Mouse (Mus musculus) CH12.LX (cell line): ENCODE measurements around the gene Ier3. TPM values are rescaled to one million over a fixed set of nuclear protein-coding genes. Genes with fewer than 3 reads are reported as not detected.

Experiments used
- DNase-seq: peaks from one replicate; pipeline ENCODE4 v3.0.0-alpha.2; 2013; ENCODE audit errors: extremely low read depth
- H3K27ac ChIP-seq: 2 replicates; pipeline ENCODE4 v1.5.1; 2012; ENCODE audit warnings: low read depth, mild to moderate bottlenecking, control low read depth, moderate library complexity; ENCODE audit not compliant: insufficient read depth
- H3K27me3 ChIP-seq: replicated peaks from 2 replicates; pipeline ENCODE3; 2012; ENCODE audit warnings: inconsistent platforms
- H3K36me3 ChIP-seq, 2 experiments: replicated peaks in 1 of 2; 2 replicates each; pipeline versions ENCODE3 to v1.6.1; 2012; ENCODE audit warnings: inconsistent platforms in 1 of 2, low read length in 1 of 2, mild to moderate bottlenecking in 1 of 2, mixed read lengths in 1 of 2, moderate library complexity in 1 of 2; ENCODE audit not compliant: control insufficient read depth in 1 of 2, insufficient read depth in 1 of 2
- H3K4me1 ChIP-seq, 2 experiments: 2 replicates each; pipeline ENCODE4 v1.6.1; 2012; ENCODE audit warnings: inconsistent platforms in 1 of 2, moderate library complexity in 1 of 2; ENCODE audit not compliant: insufficient read depth in 2 of 2, control insufficient read depth in 1 of 2
- H3K4me2 ChIP-seq: 2 replicates; pipeline ENCODE4 v1.6.1; 2012; ENCODE audit warnings: low read depth, mild to moderate bottlenecking, control low read depth; ENCODE audit not compliant: poor library complexity, insufficient read depth, severe bottlenecking
- H3K4me3 ChIP-seq, 3 experiments: fragments of 150-350 bp in 1 of 3; sonication (generic) in 1 of 3; replicated peaks in 1 of 3; 2 replicates each; pipeline versions ENCODE3 to v1.5.1; 2011 to 2012; ENCODE audit warnings: low read depth in 2 of 3, low read length in 2 of 3, mild to moderate bottlenecking in 2 of 3, moderate library complexity in 2 of 3, control low read depth in 1 of 3, improper control_type of control experiment in 1 of 3, inconsistent platforms in 1 of 3, mixed read lengths in 1 of 3; ENCODE audit not compliant: poor library complexity in 1 of 3
- H3K79me2 ChIP-seq: replicated peaks from 2 replicates; pipeline ENCODE4 v1.6.1; 2012; ENCODE audit warnings: mild to moderate bottlenecking, moderate library complexity; ENCODE audit not compliant: control insufficient read depth, poor library complexity, insufficient read depth, severe bottlenecking; ENCODE audit errors: extremely low read depth
- H3K9ac ChIP-seq: 2 replicates; pipeline ENCODE4 v1.6.1; 2012; ENCODE audit warnings: low read depth, mild to moderate bottlenecking, control low read depth, moderate library complexity; ENCODE audit not compliant: insufficient read depth
- H3K9me3 ChIP-seq: replicated peaks from 2 replicates; pipeline ENCODE3; 2012; ENCODE audit warnings: low read length, inconsistent platforms, mixed read lengths
- BHLHE40 ChIP-seq: IDR thresholded peaks from 2 replicates; pipeline ENCODE4 v1.6.1; 2011; ENCODE audit warnings: mild to moderate bottlenecking, low read depth, low read length, improper control_type of control experiment
- CHD2 ChIP-seq: IDR thresholded peaks from 2 replicates; pipeline ENCODE4 v1.6.1; 2011; ENCODE audit warnings: low read length, improper control_type of control experiment
- E2F4 ChIP-seq: IDR thresholded peaks from 2 replicates; pipeline ENCODE4 v1.6.1; 2011; ENCODE audit warnings: low read depth, low read length, improper control_type of control experiment; ENCODE audit not compliant: insufficient replicate concordance
- ELF1 ChIP-seq: IDR thresholded peaks from 2 replicates; pipeline ENCODE4 v1.6.1; 2014; ENCODE audit warnings: low read depth, mild to moderate bottlenecking, inconsistent platforms, low read length, improper control_type of control experiment
- EP300 ChIP-seq: IDR thresholded peaks from 2 replicates; pipeline ENCODE4 v1.6.1; 2011; ENCODE audit warnings: low read length, improper control_type of control experiment
- ETS1 ChIP-seq: conservative IDR thresholded peaks from 2 replicates; pipeline ENCODE4 v1.6.1; 2012; ENCODE audit warnings: low read depth, mild to moderate bottlenecking, inconsistent platforms, low read length, improper control_type of control experiment, moderate library complexity
- GABPA ChIP-seq: IDR thresholded peaks from 2 replicates; pipeline ENCODE4 v1.6.1; 2012; ENCODE audit warnings: low read depth, low read length, improper control_type of control experiment, inconsistent platforms; ENCODE audit not compliant: insufficient replicate concordance
- HCFC1 ChIP-seq: IDR thresholded peaks from 2 replicates; pipeline ENCODE4 v1.6.1; 2012; ENCODE audit warnings: low read depth, mild to moderate bottlenecking, inconsistent platforms, low read length, improper control_type of control experiment
- IRF4 ChIP-seq: IDR thresholded peaks from 2 replicates; pipeline ENCODE4 v1.6.1; 2014; ENCODE audit warnings: low read depth, mild to moderate bottlenecking, inconsistent platforms, low read length, improper control_type of control experiment
- JUN ChIP-seq: IDR thresholded peaks from 2 replicates; pipeline ENCODE4 v1.6.1; 2011; ENCODE audit warnings: low read depth, mild to moderate bottlenecking, low read length, improper control_type of control experiment, moderate library complexity; ENCODE audit not compliant: insufficient read depth
- KAT2A ChIP-seq: IDR thresholded peaks from 2 replicates; pipeline ENCODE4 v1.6.1; 2012; ENCODE audit warnings: low read length, improper control_type of control experiment, inconsistent platforms; ENCODE audit not compliant: insufficient replicate concordance
- MAFK ChIP-seq: IDR thresholded peaks from 2 replicates; pipeline ENCODE4 v1.6.1; 2011; ENCODE audit warnings: low read length, improper control_type of control experiment; ENCODE audit not compliant: insufficient replicate concordance
- MAX ChIP-seq: IDR thresholded peaks from 2 replicates; pipeline ENCODE4 v1.6.1; 2011; ENCODE audit warnings: low read length, improper control_type of control experiment
- MAZ ChIP-seq: IDR thresholded peaks from 2 replicates; pipeline ENCODE4 v1.6.1; 2012; ENCODE audit warnings: low read depth, mild to moderate bottlenecking, inconsistent platforms, low read length, improper control_type of control experiment, moderate library complexity
- MEF2A ChIP-seq: IDR thresholded peaks from 2 replicates; pipeline ENCODE4 v1.6.1; 2014; ENCODE audit warnings: low read depth, mild to moderate bottlenecking, inconsistent platforms, low read length, improper control_type of control experiment, borderline replicate concordance
- MXI1 ChIP-seq: IDR thresholded peaks from 2 replicates; pipeline ENCODE4 v1.6.1; 2011; ENCODE audit warnings: mild to moderate bottlenecking, low read depth, low read length, improper control_type of control experiment
- MYC ChIP-seq: IDR thresholded peaks from 2 replicates; pipeline ENCODE4 v1.6.1; 2011; ENCODE audit warnings: low read depth, mild to moderate bottlenecking, improper control_type of control experiment, low read length
- NRF1 ChIP-seq: IDR thresholded peaks from 2 replicates; pipeline ENCODE4 v1.6.1; 2014; ENCODE audit warnings: low read depth, mild to moderate bottlenecking, inconsistent platforms, low read length, improper control_type of control experiment, moderate library complexity
- POLR2A ChIP-seq: IDR thresholded peaks from 2 replicates; pipeline ENCODE4 v1.6.1; 2011; ENCODE audit warnings: low read depth, mild to moderate bottlenecking, improper control_type of control experiment, low read length
- POLR2AphosphoS2 ChIP-seq: IDR thresholded peaks from 2 replicates; pipeline ENCODE4 v1.6.1; 2011; ENCODE audit warnings: low read depth, low read length, improper control_type of control experiment
- RAD21 ChIP-seq: IDR thresholded peaks from 2 replicates; pipeline ENCODE4 v1.6.1; 2011; ENCODE audit warnings: low read depth, mild to moderate bottlenecking, low read length, improper control_type of control experiment, moderate library complexity
- SIN3A ChIP-seq: IDR thresholded peaks from 2 replicates; pipeline ENCODE4 v1.6.1; 2012; ENCODE audit warnings: low read length, improper control_type of control experiment, inconsistent platforms
- SMC3 ChIP-seq: IDR thresholded peaks from 2 replicates; pipeline ENCODE4 v1.6.1; 2011; ENCODE audit warnings: low read depth, low read length, improper control_type of control experiment
- TBP ChIP-seq: conservative IDR thresholded peaks from 2 replicates; pipeline ENCODE4 v1.6.1; 2011; ENCODE audit warnings: low read depth, low read length, improper control_type of control experiment
- TCF12 ChIP-seq: IDR thresholded peaks from 2 replicates; pipeline ENCODE4 v1.6.1; 2014; ENCODE audit warnings: low read depth, mild to moderate bottlenecking, inconsistent platforms, low read length, improper control_type of control experiment
- USF1 ChIP-seq: IDR thresholded peaks from 2 replicates; pipeline ENCODE4 v1.6.1; 2014; ENCODE audit warnings: low read depth, mild to moderate bottlenecking, inconsistent platforms, low read length, improper control_type of control experiment
- USF2 ChIP-seq: conservative IDR thresholded peaks from 2 replicates; pipeline ENCODE4 v1.6.1; 2011; ENCODE audit warnings: low read depth, low read length, improper control_type of control experiment
- ZKSCAN1 ChIP-seq: IDR thresholded peaks from 2 replicates; pipeline ENCODE4 v1.6.1; 2012; ENCODE audit warnings: low read depth, inconsistent platforms, low read length, improper control_type of control experiment, borderline replicate concordance
- ZMIZ1 ChIP-seq: IDR thresholded peaks from 2 replicates; pipeline ENCODE4 v1.6.1; 2012; ENCODE audit warnings: low read depth, mild to moderate bottlenecking, inconsistent platforms, low read length, improper control_type of control experiment
- ZNF384 ChIP-seq: IDR thresholded peaks from 2 replicates; pipeline ENCODE4 v1.6.1; 2012; ENCODE audit warnings: low read depth, low read length, improper control_type of control experiment, inconsistent platforms
- dilution Hi-C: fragments of 300-500 bp; cut with MboI; formaldehyde crosslinking; loops from 2 replicates; pipeline ENCODE4 v1.14.3; 2020; ENCODE audit warnings: low sequenced_read_pairs; ENCODE audit not compliant: extremely low pct_unique_long_range_greater_than_20kb, extremely low pct_ligation_motif_present
- in situ Hi-C: fragments of 300-500 bp; cut with MboI; formaldehyde crosslinking; loops from 3 replicates; pipeline ENCODE4 v1.14.3; 2019; ENCODE audit warnings: low sequenced_read_pairs, low pct_ligation_motif_present, low pct_unique_long_range_greater_than_20kb, mixed read lengths
- polyA plus RNA-seq: library from polyadenylated mRNA; unstranded; fragments of >175 nt; gene quantifications from 2 replicates; pipeline ENCODE4 v1.2.1, GENCODE M21; 2012; ENCODE audit warnings: low read depth; ENCODE audit not compliant: insufficient read length
- total RNA-seq, 2 experiments: library from RNA; depleted of rRNA; stranded (reverse); fragments of 300-350 nt in 1 of 2; fragments of >200 nt in 1 of 2; gene quantifications; 2 replicates each; pipeline ENCODE4 v1.2.3; 2012 to 2014

Ier3 gene
- total and polyA plus RNA-seq, 3 experiments, result 12.6 to 27.2 (median 15.0) TPM

DNA sequence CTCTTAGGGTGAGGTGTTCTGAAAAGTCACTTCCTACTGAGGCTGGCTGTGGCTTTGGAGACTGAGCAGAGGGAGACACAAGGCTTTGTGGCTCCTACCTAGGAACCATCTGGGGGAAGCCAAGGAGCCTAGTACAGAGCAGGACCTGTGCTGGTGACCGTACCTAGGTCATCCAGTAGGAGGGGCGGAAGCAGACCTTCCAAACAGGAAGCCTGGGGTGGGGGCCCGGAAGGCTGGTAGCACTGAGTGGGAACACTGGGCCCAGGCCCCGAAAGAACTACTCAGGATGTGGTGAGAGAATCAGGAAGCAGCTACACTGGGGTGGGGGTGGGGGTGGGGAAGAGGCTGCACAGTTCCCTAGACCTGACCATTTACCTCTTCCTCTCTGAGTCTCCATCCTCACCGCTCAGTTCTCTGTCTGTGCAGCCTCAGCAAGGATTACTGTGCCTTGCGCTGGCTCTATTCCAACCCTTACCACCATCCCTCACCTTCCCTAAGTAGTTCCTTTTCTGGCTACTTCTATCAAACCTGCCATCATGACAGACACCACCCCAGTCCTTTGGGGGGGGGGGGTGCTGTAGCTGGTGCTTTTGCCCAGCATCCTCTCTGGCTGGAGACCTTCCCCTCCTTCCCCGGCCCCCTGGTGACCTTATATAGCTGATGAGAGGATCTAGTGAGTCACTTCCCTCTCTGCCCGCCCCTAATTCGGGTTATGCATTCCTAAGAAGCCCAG lies 48.8 kb downstream of the Ier3 start:
- Histone ChIP-seq H3K27ac (peak overlapping the region; percentile 83), H3K4me1 (peaks cover 0 to 29% of the 10 kb centered on the region in 2 experiments; a peak in 2 of 4 replicates), H3K4me3 (peak overlapping the region; percentile 58 to 74 (median 63)), H3K4me2 (peak overlapping the region; percentile 85), H3K27me3 (no peaks in the 10 kb centered on the region), H3K9me3 (peaks cover 4% of the 10 kb centered on the region), H3K9ac (peak overlapping the region; percentile 69), H3K79me2 (peaks cover 51% of the 10 kb centered on the region), H3K36me3 (peaks cover 14 to 35% of the 10 kb centered on the region in 2 experiments)
- in situ Hi-C loops, result loop anchor here (5.0 kb wide), 1 partner anchor 33 kb away; the partner anchor contains the start of gene Tubb5
- dilution Hi-C loops, result no loop called here
- peak; percentile 93 for DNase-seq
- peak; percentile 58; the same call in 1 of the 2 replicates for TF ChIP-seq ETS1
- TF ChIP-seq ZMIZ1, result 0 out of 2 replicates have a peak, but pooled peaks have one; percentile 18
- TF ChIP-seq HCFC1, result peak; percentile 80
- TF ChIP-seq MXI1, result no peak; the same call in none of the 2 replicates
- TF ChIP-seq MYC, result no peak
- no peak for TF ChIP-seq GABPA
- TF ChIP-seq ELF1, result peak; percentile 93
- TF ChIP-seq EP300, result peak; percentile 73
- TF ChIP-seq POLR2AphosphoS2, result no peak
- TF ChIP-seq ZNF384, result no peak
- TF ChIP-seq SIN3A, result peak; percentile 61
- TF ChIP-seq ZKSCAN1, result no peak
- TF ChIP-seq JUN, result no peak
- no peak for TF ChIP-seq USF2
- TF ChIP-seq E2F4, result no peak
- TF ChIP-seq KAT2A, result 0 out of 2 replicates have a peak, but pooled peaks have one; percentile 48
- 0 out of 2 replicates have a peak, but pooled peaks have one; percentile 49 for TF ChIP-seq MEF2A
- TF ChIP-seq POLR2A, result peak; percentile 52
- no peak for TF ChIP-seq MAFK
- no peak; the same call in 1 of the 2 replicates for TF ChIP-seq RAD21
- TF ChIP-seq USF1, result no peak
- peak; percentile 55; the same call in 1 of the 2 replicates for TF ChIP-seq MAX
- TF ChIP-seq SMC3, result no peak
- TF ChIP-seq NRF1, result no peak
- peak; percentile 77 for TF ChIP-seq IRF4
- TF ChIP-seq BHLHE40, result peak; percentile 23; the same call in 1 of the 2 replicates
- peak; percentile 93 for TF ChIP-seq CHD2
- TF ChIP-seq MAZ, result peak; percentile 94
- peak; percentile 59 for TF ChIP-seq TBP
- TF ChIP-seq TCF12, result peak; percentile 61; the same call in 1 of the 2 replicates
